Mouse (Mus musculus): Measurements from ENCODE around the gene Cd82. TPM values are rescaled to one million over a fixed set of nuclear protein-coding genes. Genes with fewer than 3 reads are reported as not detected.

Cd82 gene
- polyA plus RNA-seq, 1 experiment from 2014 or later: 5.1 TPM

DNA sequence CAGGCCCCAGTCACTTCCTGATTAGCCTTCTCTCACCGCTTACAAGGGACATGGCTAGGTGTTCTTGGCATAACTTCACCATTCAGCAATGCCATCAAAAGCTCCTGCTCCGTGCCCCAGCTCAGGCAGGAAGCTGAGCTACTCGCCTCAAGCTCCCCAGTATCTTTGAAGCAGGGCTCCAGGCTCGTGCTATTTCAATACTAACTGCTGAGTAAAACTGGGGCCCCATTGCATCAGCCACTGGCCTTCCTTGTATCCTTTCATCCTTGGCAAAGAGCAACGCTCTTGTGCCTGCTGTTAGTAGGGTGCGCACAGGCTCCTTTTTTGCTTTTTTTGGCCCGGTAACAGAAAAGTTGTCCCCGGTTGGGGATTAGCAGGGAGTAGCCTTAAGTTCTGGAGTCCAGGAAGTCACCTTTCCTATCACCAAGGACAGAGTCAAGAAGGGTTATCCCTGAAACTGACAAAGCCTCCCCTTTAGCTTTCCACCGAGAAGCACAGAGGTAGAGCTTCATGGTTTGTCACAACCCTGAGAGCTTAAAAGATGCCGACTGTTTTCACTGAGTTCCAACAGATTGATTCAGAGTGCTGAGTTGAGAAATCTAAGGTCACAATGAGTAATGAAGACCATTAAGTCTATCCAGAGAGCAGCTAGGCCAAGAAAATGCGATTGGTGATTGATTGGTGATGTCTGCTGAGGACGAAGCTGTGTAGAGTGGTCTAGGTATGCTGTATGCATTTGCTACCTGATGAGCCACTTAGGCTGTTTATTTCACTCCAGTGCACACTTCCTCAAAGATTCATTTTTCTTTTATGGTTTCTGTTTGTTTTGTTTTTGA lies 45.8 kb downstream of the Cd82 start:
- 85% methylated on average over 12 of the region's 12 CpGs for WGBS
- Histone ChIP-seq H3K4me3 (no peak overlapping the region), H3K9me3 (replicated peaks) (no peaks in the 10 kb centered on the region), H3K4me1 (peaks cover 20% of the 10 kb centered on the region), H3K27me3 (ENCODE audit: low read depth, poor library complexity, severe bottlenecking) (peaks cover 49% of the 10 kb centered on the region), H3K27ac (replicated peaks) (peak overlapping the region; percentile 30; the same call in 1 of the 2 replicates), H3K36me3 (no peaks in the 10 kb centered on the region)
- no peak for DNase-seq (ENCODE audit: low spot score)

DNA sequence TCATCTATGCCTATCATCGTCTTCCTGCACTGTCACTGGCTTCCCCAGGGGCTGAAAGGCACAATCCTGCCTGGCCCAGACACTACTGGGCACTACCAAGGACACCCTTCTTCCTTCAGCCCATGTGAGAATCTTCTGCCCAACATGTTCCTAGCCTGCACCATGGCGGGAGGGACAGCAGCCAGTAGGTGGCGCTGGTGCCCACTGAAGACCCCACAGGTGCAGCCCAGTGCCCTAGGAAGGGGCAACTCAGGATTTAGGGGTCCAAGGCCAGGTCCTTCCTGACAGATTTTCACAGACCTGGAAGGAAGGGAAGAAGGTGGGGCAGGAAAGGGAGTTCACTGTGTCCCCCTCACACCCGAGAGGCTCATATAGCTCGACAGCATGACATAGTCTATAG lies 47.7 kb downstream of the Cd82 start:
- 38% methylated on average over 5 of the region's 5 CpGs for WGBS
- Histone ChIP-seq H3K4me3 (no peak overlapping the region), H3K4me1 (peaks cover 31% of the 10 kb centered on the region), H3K27ac (replicated peaks) (no peak overlapping the region), H3K27me3 (ENCODE audit: low read depth, poor library complexity, severe bottlenecking) (peaks cover 42% of the 10 kb centered on the region), H3K36me3 (no peaks in the 10 kb centered on the region), H3K9me3 (replicated peaks) (no peaks in the 10 kb centered on the region)
- DNase-seq (ENCODE audit: low spot score): peak; percentile 66

DNA sequence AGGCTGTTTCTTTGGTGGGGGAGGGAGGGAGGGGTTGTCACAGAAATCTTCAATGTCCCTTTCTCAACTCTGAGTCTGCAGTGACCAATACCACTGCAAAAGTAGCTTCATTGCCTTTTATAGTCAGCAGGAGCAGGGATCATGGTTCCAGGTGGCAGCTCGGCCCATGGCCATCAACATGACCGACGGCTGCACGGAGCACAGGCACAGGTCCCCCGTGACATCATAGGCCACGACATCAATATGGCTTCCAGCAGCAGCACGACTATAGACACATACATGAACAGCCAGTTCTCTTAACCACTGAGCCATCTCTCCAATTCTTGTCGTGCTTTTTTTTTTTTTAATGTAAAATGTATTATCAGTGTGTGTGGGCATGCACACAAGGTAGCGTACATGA lies 48.8 kb downstream of the Cd82 start:
- Histone ChIP-seq H3K27me3 (ENCODE audit: low read depth, poor library complexity, severe bottlenecking) (peaks cover 31% of the 10 kb centered on the region; the same call in 1 of the 2 replicates), H3K9me3 (replicated peaks) (no peaks in the 10 kb centered on the region), H3K27ac (replicated peaks) (no peak overlapping the region), H3K4me1 (peaks cover 34% of the 10 kb centered on the region), H3K4me3 (no peak overlapping the region), H3K36me3 (no peaks in the 10 kb centered on the region)
- WGBS: 90% methylated on average over 9 of the region's 9 CpGs
- DNase-seq (ENCODE audit: low spot score): no peak

DNA sequence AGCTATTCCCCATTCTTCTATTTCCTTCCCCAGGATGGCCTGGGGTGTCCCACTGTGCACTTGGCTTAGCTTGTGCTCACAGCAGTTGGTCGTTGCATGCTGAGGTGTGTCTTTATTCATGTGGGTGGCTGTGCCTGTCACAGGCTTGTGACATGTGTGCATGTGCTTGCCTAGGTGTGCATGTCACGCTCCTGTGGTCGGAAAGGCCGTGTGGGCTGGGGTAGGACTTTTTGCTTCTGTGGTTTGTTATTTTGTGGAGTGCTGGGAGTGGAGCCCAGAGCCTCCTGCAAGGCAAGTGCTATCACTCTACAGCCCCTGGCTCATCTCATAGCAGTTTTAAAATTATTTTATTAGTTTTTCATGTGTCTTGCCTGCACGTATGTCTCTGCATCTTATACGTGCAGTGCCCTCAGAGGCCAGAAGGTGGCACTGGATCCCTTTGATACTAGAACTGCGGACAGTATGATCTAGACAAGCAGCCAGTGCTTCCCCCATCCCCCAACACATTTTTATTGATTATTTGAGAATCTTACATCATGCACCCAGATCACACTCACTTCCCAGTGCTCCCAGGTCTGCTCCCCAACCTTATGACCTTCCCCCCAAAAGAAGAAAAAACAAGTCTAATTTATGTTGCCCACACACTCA lies 49.4 kb downstream of the Cd82 start:
- peak; percentile 67 for DNase-seq (ENCODE audit: low spot score)
- peaks cover 31% of the 10 kb centered on the region for H3K4me1 ChIP-seq
- H3K9me3 ChIP-seq (replicated peaks): no peaks in the 10 kb centered on the region
- no peaks in the 10 kb centered on the region for H3K36me3 ChIP-seq
- H3K27ac ChIP-seq (replicated peaks): peak overlapping the region; percentile 28; the same call in 1 of the 2 replicates
- peaks cover 31% of the 10 kb centered on the region for H3K27me3 ChIP-seq (ENCODE audit: low read depth, poor library complexity, severe bottlenecking)
- no peak overlapping the region for H3K4me3 ChIP-seq
- WGBS: 50% methylated on average over 7 of the region's 7 CpGs

DNA sequence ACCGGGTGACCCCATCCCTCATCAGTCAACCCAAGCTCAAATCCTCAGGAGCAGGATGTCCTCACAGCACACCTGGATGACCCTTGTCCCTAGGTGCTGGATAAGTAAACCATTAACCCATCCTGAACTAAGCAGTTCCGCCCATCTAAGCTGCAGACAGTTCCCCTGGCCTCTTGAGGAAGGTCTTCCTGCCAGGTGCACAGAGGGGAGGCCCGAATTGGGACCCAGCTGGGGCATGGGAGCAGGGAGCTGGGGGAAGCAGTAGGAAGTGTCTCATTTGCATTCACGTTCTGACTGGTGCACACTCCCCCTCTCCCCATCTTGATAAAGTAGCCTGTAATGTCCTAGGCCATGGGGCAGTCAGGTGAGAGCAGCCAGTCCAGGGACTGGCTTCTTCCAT lies 50.8 kb downstream of the Cd82 start:
- H3K27me3 ChIP-seq (ENCODE audit: low read depth, poor library complexity, severe bottlenecking): peaks cover 33% of the 10 kb centered on the region
- WGBS: 59% methylated on average over 4 of the region's 4 CpGs
- H3K27ac ChIP-seq (replicated peaks): no peak overlapping the region
- no peaks in the 10 kb centered on the region for H3K9me3 ChIP-seq (replicated peaks)
- no peak overlapping the region for H3K4me3 ChIP-seq
- H3K36me3 ChIP-seq: no peaks in the 10 kb centered on the region
- H3K4me1 ChIP-seq: peaks cover 23% of the 10 kb centered on the region
- no peak for DNase-seq (ENCODE audit: low spot score)

DNA sequence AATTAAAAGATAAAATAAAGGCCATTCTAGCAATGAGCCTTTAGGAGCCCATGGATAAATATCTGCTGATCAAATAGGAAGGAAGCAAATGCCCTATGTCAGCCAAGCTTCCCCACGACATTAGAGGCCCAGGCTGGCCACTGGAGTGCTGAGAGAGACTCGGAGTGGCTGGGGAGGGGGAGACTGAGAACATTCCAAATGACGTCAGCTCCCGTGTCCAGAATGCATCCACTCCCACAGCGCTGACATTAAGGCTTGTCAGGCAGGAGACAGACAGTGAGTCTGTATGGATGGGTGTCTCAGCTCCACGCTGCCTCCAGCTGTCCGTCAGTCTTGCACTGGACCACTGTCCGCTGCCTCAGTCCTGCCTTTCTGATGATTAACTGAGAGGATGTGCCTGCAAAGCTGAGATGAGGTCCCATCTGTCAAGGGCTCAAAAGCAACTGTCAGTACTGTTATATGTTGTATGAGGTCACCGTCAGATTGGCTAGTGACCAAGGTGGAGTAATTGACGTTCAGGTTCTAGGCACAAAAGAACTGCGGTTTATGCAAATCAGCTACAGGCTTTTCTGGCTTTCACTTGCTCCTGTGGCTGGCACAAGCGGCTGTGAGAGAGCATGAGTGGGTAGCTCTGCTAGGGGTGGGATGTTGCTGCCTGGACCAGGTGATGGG lies 51.9 kb downstream of the Cd82 start:
- Histone ChIP-seq H3K4me3 (no peak overlapping the region), H3K27ac (replicated peaks) (no peak overlapping the region), H3K27me3 (ENCODE audit: low read depth, poor library complexity, severe bottlenecking) (peaks cover 31% of the 10 kb centered on the region), H3K9me3 (replicated peaks) (no peaks in the 10 kb centered on the region), H3K36me3 (no peaks in the 10 kb centered on the region), H3K4me1 (peaks cover 23% of the 10 kb centered on the region)
- DNase-seq (ENCODE audit: low spot score): no peak
- WGBS: 67% methylated on average over 12 of the region's 12 CpGs

DNA sequence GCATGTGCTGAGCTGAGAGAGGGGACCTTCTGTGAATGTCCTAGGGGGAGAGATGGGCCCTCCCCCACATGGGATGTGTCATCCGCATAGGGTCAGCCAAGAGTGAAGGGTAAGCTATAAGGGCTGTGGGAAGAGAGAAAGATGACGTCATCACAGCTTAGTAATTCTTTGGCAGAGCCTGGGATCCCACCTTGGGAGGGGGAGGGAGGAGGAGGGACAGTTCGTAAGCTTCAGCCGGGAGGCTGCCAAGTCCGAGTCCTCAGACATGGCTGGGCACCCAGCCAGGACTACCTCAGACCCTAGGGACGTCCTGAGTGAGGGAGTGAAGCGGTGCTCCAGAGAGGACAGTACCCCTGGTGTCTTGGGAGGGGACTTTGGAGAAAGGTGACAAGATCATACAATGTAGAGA lies 57.9 kb downstream of the Cd82 start:
- Histone ChIP-seq H3K36me3 (no peaks in the 10 kb centered on the region), H3K4me1 (peaks cover 15% of the 10 kb centered on the region), H3K9me3 (replicated peaks) (no peaks in the 10 kb centered on the region), H3K27me3 (ENCODE audit: low read depth, poor library complexity, severe bottlenecking) (peaks cover 18% of the 10 kb centered on the region), H3K4me3 (no peak overlapping the region), H3K27ac (replicated peaks) (no peak overlapping the region; the same call in 1 of the 2 replicates)
- DNase-seq (ENCODE audit: low spot score): no peak
- WGBS: 81% methylated on average over 7 of the region's 7 CpGs

DNA sequence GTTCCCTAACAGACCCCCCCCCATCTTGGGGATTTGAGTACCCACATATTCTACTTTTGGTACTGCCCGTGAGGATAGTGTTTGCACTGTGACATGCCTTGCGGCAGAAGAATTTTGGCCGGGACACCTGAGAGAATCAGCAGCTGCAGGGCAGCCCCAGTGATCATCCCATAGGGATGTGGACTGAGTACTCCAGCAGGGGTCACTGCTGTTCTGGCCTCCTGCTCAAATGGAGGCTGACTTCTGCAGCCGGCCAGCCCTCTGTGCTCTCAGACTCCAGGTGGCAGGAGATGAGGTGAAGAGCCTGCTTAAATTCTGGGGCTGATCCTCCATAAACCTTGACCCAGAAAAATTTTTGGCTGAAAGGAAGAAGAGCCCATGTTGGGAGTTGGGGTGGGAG lies 58.8 kb downstream of the Cd82 start:
- Histone ChIP-seq H3K4me3 (no peak overlapping the region), H3K4me1 (peaks cover 15% of the 10 kb centered on the region), H3K27me3 (ENCODE audit: low read depth, poor library complexity, severe bottlenecking) (peaks cover 18% of the 10 kb centered on the region), H3K36me3 (no peaks in the 10 kb centered on the region), H3K27ac (replicated peaks) (no peak overlapping the region), H3K9me3 (replicated peaks) (no peaks in the 10 kb centered on the region)
- DNase-seq (ENCODE audit: low spot score): no peak
- 42% methylated on average over 4 of the region's 4 CpGs for WGBS

DNA sequence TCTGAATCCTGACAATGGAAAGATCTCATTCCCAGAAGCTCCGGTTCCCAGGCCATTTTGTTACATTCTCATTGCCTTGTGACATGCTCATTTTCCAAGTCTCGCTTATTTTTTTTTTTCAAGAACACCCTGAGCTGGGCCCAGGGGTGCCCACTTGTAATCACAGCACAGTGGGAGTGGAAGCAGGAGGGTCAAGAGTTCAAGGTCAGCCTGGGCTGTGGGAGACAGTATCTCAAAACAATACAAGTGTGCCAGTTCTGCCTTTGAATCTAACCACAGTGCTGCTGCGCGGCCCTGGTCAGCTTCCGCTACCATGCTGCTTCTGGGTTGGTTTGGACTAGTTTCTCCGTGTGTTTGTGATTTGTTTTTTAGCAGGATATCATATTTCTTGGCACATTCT lies 59.7 kb downstream of the Cd82 start:
- no peak overlapping the region for H3K27ac ChIP-seq (replicated peaks)
- no peak overlapping the region for H3K4me3 ChIP-seq
- 82% methylated on average over 6 of the region's 6 CpGs for WGBS
- H3K36me3 ChIP-seq: no peaks in the 10 kb centered on the region
- DNase-seq (ENCODE audit: low spot score): no peak
- peaks cover 15% of the 10 kb centered on the region for H3K4me1 ChIP-seq
- no peaks in the 10 kb centered on the region for H3K9me3 ChIP-seq (replicated peaks)
- H3K27me3 ChIP-seq (ENCODE audit: low read depth, poor library complexity, severe bottlenecking): peaks cover 9% of the 10 kb centered on the region; the same call in 1 of the 2 replicates

DNA sequence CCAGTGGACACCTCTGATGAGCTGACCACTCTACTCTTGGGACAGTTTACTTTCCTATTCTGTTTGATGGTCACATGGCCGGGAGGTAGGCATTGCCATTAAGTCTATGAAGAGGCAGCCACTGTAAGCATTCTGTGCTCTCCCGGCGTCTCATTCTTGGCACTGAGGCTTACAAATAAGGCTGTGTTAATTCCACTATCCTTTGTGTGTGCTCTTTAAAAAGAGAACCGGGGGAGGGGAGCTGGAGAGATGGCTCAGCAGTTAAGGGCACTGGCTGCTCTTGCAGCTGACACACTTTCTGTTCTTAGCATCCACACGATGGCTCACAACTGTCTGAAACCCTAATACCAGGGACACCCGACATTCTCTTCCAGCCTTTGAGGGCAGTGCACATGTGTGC lies 71.7 kb downstream of the Cd82 start:
- 50% methylated on average over 6 of the region's 6 CpGs for WGBS
- Histone ChIP-seq H3K4me1 (peaks cover 30% of the 10 kb centered on the region), H3K36me3 (no peaks in the 10 kb centered on the region), H3K4me3 (no peak overlapping the region), H3K27ac (replicated peaks) (peak overlapping the region; percentile 74), H3K9me3 (replicated peaks) (no peaks in the 10 kb centered on the region; the same call in 1 of the 2 replicates), H3K27me3 (ENCODE audit: low read depth, poor library complexity, severe bottlenecking) (peaks cover 15% of the 10 kb centered on the region)
- DNase-seq (ENCODE audit: low spot score): no peak

DNA sequence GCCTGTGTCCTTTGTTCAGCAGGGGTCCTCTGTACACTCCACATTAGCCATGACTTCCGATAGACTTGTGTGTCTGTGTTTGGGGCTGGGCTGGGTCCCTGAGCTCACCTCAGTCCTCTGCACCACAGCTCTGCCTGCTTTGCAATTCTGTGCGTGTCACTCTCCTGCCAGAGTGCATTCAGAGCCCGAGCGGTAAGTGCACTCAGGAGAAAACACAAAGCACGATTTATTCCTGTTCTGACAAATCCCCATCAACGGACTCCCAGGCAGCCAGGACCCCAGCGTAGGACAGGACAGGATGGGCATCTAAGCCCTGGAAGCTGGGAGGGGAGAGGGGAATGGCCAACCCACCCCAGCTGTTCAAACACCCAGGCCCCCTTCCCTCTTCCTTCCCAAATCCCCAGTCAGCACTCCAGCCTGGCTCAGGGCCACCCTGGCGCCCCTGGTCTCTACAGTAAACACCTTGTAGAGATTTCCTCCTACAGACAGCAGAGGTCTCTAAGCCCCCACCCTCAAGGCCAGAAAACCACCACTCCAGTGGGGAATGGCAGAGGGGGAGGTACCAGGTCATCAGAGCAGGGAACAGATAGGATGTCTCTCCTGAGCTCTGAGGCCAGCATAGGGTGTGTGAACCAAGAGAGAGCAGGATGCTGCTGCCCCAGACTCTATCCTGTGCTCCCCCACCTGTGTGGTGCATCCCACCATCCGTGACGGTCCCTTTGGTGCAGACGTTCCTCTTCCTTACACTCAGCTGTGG lies 72.6 kb downstream of the Cd82 start:
- peak overlapping the region; percentile 74 for H3K27ac ChIP-seq (replicated peaks)
- no peaks in the 10 kb centered on the region for H3K9me3 ChIP-seq (replicated peaks)
- WGBS: 26% methylated on average over 11 of the region's 11 CpGs
- no peaks in the 10 kb centered on the region for H3K36me3 ChIP-seq
- H3K4me1 ChIP-seq: peaks cover 30% of the 10 kb centered on the region
- H3K4me3 ChIP-seq: no peak overlapping the region
- peak; percentile 31 for DNase-seq (ENCODE audit: low spot score)
- H3K27me3 ChIP-seq (ENCODE audit: low read depth, poor library complexity, severe bottlenecking): peaks cover 15% of the 10 kb centered on the region

DNA sequence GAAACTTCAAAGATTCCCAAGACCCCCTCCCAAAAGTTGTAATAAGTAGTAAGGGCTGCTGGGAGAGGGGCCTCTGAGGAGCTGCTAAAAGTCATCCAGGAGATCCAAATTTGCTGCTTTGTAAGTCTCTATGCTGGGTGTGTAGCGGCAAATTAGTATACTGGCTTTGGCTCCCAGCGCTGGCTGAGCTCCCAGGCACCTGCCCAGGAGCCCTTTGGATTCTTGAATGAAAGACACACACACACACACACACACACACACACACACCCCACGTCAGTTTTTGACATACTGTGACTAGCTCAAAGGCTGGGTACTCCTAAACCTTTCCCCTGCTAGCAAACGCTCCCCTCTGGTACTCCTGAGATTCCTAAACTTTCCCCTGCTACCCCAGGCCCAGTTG lies 76.0 kb downstream of the Cd82 start:
- Histone ChIP-seq H3K4me3 (no peak overlapping the region), H3K27ac (replicated peaks) (no peak overlapping the region), H3K27me3 (ENCODE audit: low read depth, poor library complexity, severe bottlenecking) (peaks cover 15% of the 10 kb centered on the region), H3K36me3 (no peaks in the 10 kb centered on the region), H3K4me1 (peaks cover 34% of the 10 kb centered on the region), H3K9me3 (replicated peaks) (no peaks in the 10 kb centered on the region)
- DNase-seq (ENCODE audit: low spot score): no peak
- 73% methylated on average over 4 of the region's 4 CpGs for WGBS

Data from midbrain, embryonic 10.5 days (tissue).